Mouse (Mus musculus): ENCODE measurements around the gene E130116L18Rik.

GRCm38 (mm10) chr5:25211872-25212271 is 11.1 kb downstream of the E130116L18Rik start:
- TF ChIP-seq CTCF (conservative IDR thresholded peaks at IDR 0.05 in 1 of 2, IDR thresholded peaks at IDR 0.05 in 1 of 2; ENCODE audit: low read depth in 2 of 2, low read length in 2 of 2) (no peak), MAX (IDR thresholded peaks at IDR 0.05; ENCODE audit: low read length) (no peak), POLR2A (IDR thresholded peaks at IDR 0.05; ENCODE audit: low read depth, low read length) (no peak), RAD21 (IDR thresholded peaks at IDR 0.05; ENCODE audit: low read depth, low read length) (no peak), CHD1 (IDR thresholded peaks at IDR 0.05; ENCODE audit: low read depth, low read length) (no peak)

Measured in CH12.LX (cell line).